Comparison of ENCODE assay signal across 8 mouse cellular contexts in genomic region chr7:144074718-144075117, GRCm38 (mm10).
DNase-seq lines count a peak whose midpoint lies in the region; ATAC-seq and TF ChIP-seq lines count a peak whose summit lies in the region.

No protein-coding gene starts in this region.

- no peak overlapping the region for H3K4me3 ChIP-seq in kidney, adult 2 months (ENCODE audit: insufficient read depth, low read depth, low read length)
- no peak overlapping the region for H3K4me3 ChIP-seq in kidney, embryonic 14.5 days (ENCODE audit: low read length)
- no peak overlapping the region for H3K4me3 ChIP-seq in liver, adult 2 months (ENCODE audit: insufficient read depth, low read depth, low read length)

- no peaks in the 10 kb centered on the region for H3K4me1 ChIP-seq in kidney, adult 2 months (ENCODE audit: control insufficient read depth, insufficient read depth, low read length)
- H3K4me1 ChIP-seq in kidney, embryonic 14.5 days (ENCODE audit: control insufficient read depth, insufficient read depth, low read length), result no peaks in the 10 kb centered on the region
- H3K4me1 ChIP-seq in liver, adult 2 months (ENCODE audit: control insufficient read depth, insufficient read depth, low read length), result no peaks in the 10 kb centered on the region

- H3K4me2 ChIP-seq in kidney, embryonic 14.5 days (replicated peaks; ENCODE audit: low read depth, low read length), result no peak overlapping the region

- no peak for ATAC-seq in kidney, embryonic 14.5 days (ENCODE audit: low FRiP score, low TSS enrichment)

- H3K9me3 ChIP-seq in kidney, embryonic 14.5 days (ENCODE audit: control insufficient read depth, low read length), result no peaks in the 10 kb centered on the region

- H3K27ac ChIP-seq in kidney, adult 2 months (ENCODE audit: insufficient read depth, low read depth, low read length), result no peak overlapping the region
- H3K27ac ChIP-seq in kidney, embryonic 14.5 days (ENCODE audit: low read depth, low read length), result no peak overlapping the region
- H3K27ac ChIP-seq in liver, adult 2 months (replicated peaks; ENCODE audit: insufficient read depth, low read depth, low read length), result no peak overlapping the region

- 24% methylated on average over 3 of the region's 3 CpGs for WGBS in kidney, adult 2 months
- 20% methylated on average over 3 of the region's 3 CpGs for WGBS in kidney, embryonic 14.5 days
- WGBS in liver, adult 2 months, result 52% methylated on average over 3 of the region's 3 CpGs

- no peak overlapping the region for H3K9ac ChIP-seq in kidney, embryonic 14.5 days (ENCODE audit: low read depth, low read length)
- no peak overlapping the region for H3K9ac ChIP-seq in liver, adult 2 months (ENCODE audit: low read depth, low read length)

- no peaks in the 10 kb centered on the region; the same call in 1 of the 2 replicates for H3K36me3 ChIP-seq in kidney, adult 2 months (ENCODE audit: control insufficient read depth, insufficient read depth, low read length)
- no peaks in the 10 kb centered on the region for H3K36me3 ChIP-seq in kidney, embryonic 14.5 days (ENCODE audit: control insufficient read depth, insufficient read depth, low read length)
- peaks cover 3% of the 10 kb centered on the region; the same call in 1 of the 2 replicates for H3K36me3 ChIP-seq in liver, adult 2 months (ENCODE audit: control insufficient read depth, insufficient read depth, low read length)

- no peaks in the 10 kb centered on the region for H3K27me3 ChIP-seq in kidney, adult 2 months (replicated peaks; ENCODE audit: control insufficient read depth, insufficient read depth, low read length)
- H3K27me3 ChIP-seq in kidney, embryonic 14.5 days (ENCODE audit: control insufficient read depth, insufficient read depth, low read length), result no peaks in the 10 kb centered on the region
- no peaks in the 10 kb centered on the region for H3K27me3 ChIP-seq in liver, adult 2 months (ENCODE audit: control insufficient read depth, insufficient read depth, low read length)

- peak; percentile 64 for DNase-seq in kidney, adult 2 months
- peak; percentile 25 for DNase-seq in adrenal gland, adult 8-10 months
- peak; percentile 60 for DNase-seq in embryo, embryonic 9.5 days (ENCODE audit: extremely low spot score)
- peak; percentile 26 to 75 for DNase-seq in kidney, adult 8-10 months
- DNase-seq in liver, adult 2 months (ENCODE audit: extremely low read depth, low read depth, low spot score), result peak; percentile 26
- DNase-seq in retina, adult 2 months (ENCODE audit: low read depth, low spot score), result peak; percentile 40
- DNase-seq in thymus, postnatal 36 days, result peak; percentile 47 to 55

- no peak for TF ChIP-seq POLR2A in kidney, adult 2 months (IDR thresholded peaks at IDR 0.05; ENCODE audit: low read depth, low read length)
- TF ChIP-seq POLR2A in liver, adult 2 months (IDR thresholded peaks at IDR 0.05; ENCODE audit: extremely low read depth, insufficient read depth, low read length), result no peak

- H3K79me2 ChIP-seq in liver, adult 2 months (ENCODE audit: control insufficient read depth, insufficient read depth, low read length), result no peaks in the 10 kb centered on the region

- TF ChIP-seq CTCF in kidney, adult 2 months (conservative IDR thresholded peaks at IDR 0.05; ENCODE audit: insufficient read depth, insufficient read length, low read depth, low read length), result peak; percentile 80
- peak; percentile 76 for TF ChIP-seq CTCF in liver, adult 2 months (IDR thresholded peaks at IDR 0.05; ENCODE audit: low read depth, low read length)
